Mouse (Mus musculus): Measurements from ENCODE around the gene Sh2d7.

DNA sequence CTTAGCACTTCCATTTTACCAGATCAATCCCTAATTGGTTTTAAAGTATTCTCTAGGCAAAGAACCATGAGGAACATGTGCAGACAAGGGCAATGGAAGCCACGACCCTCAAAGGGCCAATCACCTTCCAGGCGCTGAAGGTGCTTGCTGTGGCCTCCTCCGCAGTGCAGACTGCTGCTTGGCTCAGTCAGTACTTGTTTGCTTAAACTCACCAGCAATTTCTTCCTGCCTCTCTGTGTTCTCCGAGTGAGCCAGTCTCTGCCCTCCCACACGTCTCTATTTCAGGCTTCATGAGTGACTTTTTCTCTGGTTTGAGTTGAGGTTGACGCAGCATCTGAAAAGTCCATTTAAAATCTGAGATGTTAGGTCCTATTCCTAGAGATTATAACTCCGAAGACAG is 19.9 kb upstream of the Sh2d7 start:
- no peak for TF ChIP-seq CTCF (IDR thresholded peaks at IDR 0.05; ENCODE audit: low read depth, low read length)
- TF ChIP-seq POLR2A (IDR thresholded peaks at IDR 0.05; ENCODE audit: extremely low read depth, insufficient read depth, low read length): no peak

Measured in liver, adult 2 months (tissue).